Mouse (Mus musculus): ENCODE data around the gene 5031439G07Rik.
"Not testable (repeated sequence)": the region's sequence is repeated elsewhere in the genome, so short reads cannot be mapped to it uniquely, and the experiment has no call there.

The 5031439G07Rik gene

GRCm38 (mm10) chr15:84953259-84953658 lies 35.1 kb downstream of the 5031439G07Rik start:
- DNase-seq (ENCODE audit: low spot score in 2 of 2) = no peak

- no peak for DNase-seq (ENCODE audit: low spot score in 2 of 2)
Measured at GRCm38 (mm10) chr15:84950053-84950452, 38.3 kb downstream of the 5031439G07Rik start.

- DNase-seq (ENCODE audit: low spot score in 2 of 2) = no peak
Measured at GRCm38 (mm10) chr15:84948990-84949389, 39.4 kb downstream of the 5031439G07Rik start.

- DNase-seq (ENCODE audit: low spot score in 2 of 2) = no peak
Measured at GRCm38 (mm10) chr15:84944319-84944718, 44.0 kb downstream of the 5031439G07Rik start.

GRCm38 (mm10) chr15:84942647-84943285 lies 45.6 kb downstream of the 5031439G07Rik start:
- DNase-seq (ENCODE audit: low spot score in 2 of 2) = no peak

- no peak for DNase-seq (ENCODE audit: low spot score in 2 of 2)
Measured at GRCm38 (mm10) chr15:84940102-84940501, 48.2 kb downstream of the 5031439G07Rik start.

GRCm38 (mm10) chr15:84934901-84935300 lies 53.5 kb downstream of the 5031439G07Rik start:
- no peak for DNase-seq (ENCODE audit: low spot score in 2 of 2)

- no peak for DNase-seq (ENCODE audit: low spot score in 2 of 2)
Measured at GRCm38 (mm10) chr15:84932351-84932750, 56.0 kb downstream of the 5031439G07Rik start.

- DNase-seq (ENCODE audit: low spot score in 2 of 2) = no peak
Measured at GRCm38 (mm10) chr15:84925495-84926018, 62.8 kb downstream of the 5031439G07Rik start.

GRCm38 (mm10) chr15:84924781-84925315 lies 63.5 kb downstream of the 5031439G07Rik start:
- DNase-seq (ENCODE audit: low spot score in 2 of 2) = no peak

- no peak for DNase-seq (ENCODE audit: low spot score in 2 of 2)
Measured at GRCm38 (mm10) chr15:84923508-84924181, 64.7 kb downstream of the 5031439G07Rik start.

GRCm38 (mm10) chr15:84922884-84923507 lies 65.4 kb downstream of the 5031439G07Rik start, which contains the start of gene Nup50:
Gene Nup50 (plus strand): TSS chr15:84923411.
- DNase-seq (ENCODE audit: low spot score in 2 of 2) = peak; percentile 100

- no peak for DNase-seq (ENCODE audit: low spot score in 2 of 2)
Measured at GRCm38 (mm10) chr15:84919938-84920337, 68.4 kb downstream of the 5031439G07Rik start, which contains the start of gene Gm29666. Gene Gm29666 (minus strand): TSS chr15:84920038.

- DNase-seq (ENCODE audit: low spot score in 2 of 2) = no peak
Measured at GRCm38 (mm10) chr15:84913201-84913600, 75.2 kb downstream of the 5031439G07Rik start.

GRCm38 (mm10) chr15:84903843-84904385 lies 84.4 kb downstream of the 5031439G07Rik start:
- DNase-seq (ENCODE audit: low spot score in 2 of 2) = no peak

- DNase-seq (ENCODE audit: low spot score in 2 of 2) = peak in 1 of 2 experiments; percentile 36
Measured at GRCm38 (mm10) chr15:84898077-84898476, 90.3 kb downstream of the 5031439G07Rik start.

GRCm38 (mm10) chr15:84896664-84897063 lies 91.7 kb downstream of the 5031439G07Rik start:
- no peak for DNase-seq (ENCODE audit: low spot score in 2 of 2)

GRCm38 (mm10) chr15:84896216-84896615 lies 92.1 kb downstream of the 5031439G07Rik start:
- not testable (repeated sequence) for DNase-seq (ENCODE audit: low spot score in 2 of 2)
